ENCODE assay signal across 10 mouse cellular contexts in genomic region chr5:30014580-30014979, GRCm38 (mm10). TPM values are rescaled to one million over a fixed set of nuclear protein-coding genes. Genes with fewer than 3 reads are reported as not detected.
A peak's percentile ranks its signal among the peaks of the same experiment; 100 is the strongest.
DNase-seq lines count a peak whose midpoint lies in the region; ATAC-seq and TF ChIP-seq lines count a peak whose summit lies in the region.
"Had no signal": no experiment of that assay in that cellular context is flagged by ENCODE, and none has a peak within 500 bp of the region (broad histone marks: within the 10 kb centered on the region; RNA-seq: fewer than 3 reads in every experiment).

No protein-coding gene starts in this region.

- intact Hi-C loops in gastrocnemius, postnatal 14 days (cut with DNase I; ENCODE audit: low total_unique reads) = loop anchor here (10.0 kb wide), 1 partner anchor 190 kb away; no protein-coding TSS in a partner anchor

- POLR2A ChIA-PET in Patski (lab: Charles Lee) = interaction anchor here (1.7 kb wide), 1 partner anchor 190 kb away, joined by 4 read pairs; no protein-coding TSS in a partner anchor

- H3K27me3 ChIP-seq in liver, embryonic 14.5 days (ENCODE audit: control insufficient read depth, insufficient read depth, low read length) = no peaks in the 10 kb centered on the region
- H3K27me3 ChIP-seq in liver, embryonic 12.5 days (replicated peaks) = no peaks in the 10 kb centered on the region
- H3K27me3 ChIP-seq in Patski = no peaks in the 10 kb centered on the region

- no peak for TF ChIP-seq EP300 in liver, embryonic 14.5 days (IDR thresholded peaks at IDR 0.05; ENCODE audit: low read depth)

- peaks cover 0 to 4% of the 10 kb centered on the region in 2 experiments; a peak in 1 of 4 replicates for H3K4me1 ChIP-seq in liver, embryonic 14.5 days (replicated peaks; ENCODE audit: control insufficient read depth in 2 of 2, insufficient read depth in 2 of 2, low read length in 1 of 2)
- H3K4me1 ChIP-seq in liver, embryonic 12.5 days = no peaks in the 10 kb centered on the region; the same call in 1 of the 2 replicates

- H3K9me3 ChIP-seq in liver, embryonic 14.5 days (ENCODE audit: control insufficient read depth, low read length) = no peaks in the 10 kb centered on the region
- H3K9me3 ChIP-seq in liver, embryonic 12.5 days (replicated peaks) = no peaks in the 10 kb centered on the region

- in situ Hi-C loops in Patski (cut with MboI; ENCODE audit: low pct_unique_long_range_greater_than_20kb) = loop anchor here (5.0 kb wide), 1 partner anchor 182 kb away; no protein-coding TSS in a partner anchor

- H3K4me2 ChIP-seq in liver, embryonic 14.5 days (ENCODE audit: low read depth) = no peak overlapping the region
- no peak overlapping the region for H3K4me2 ChIP-seq in liver, embryonic 12.5 days

- WGBS in liver, embryonic 14.5 days (ENCODE audit: insufficient replicate concordance) = 22% methylated on average over 2 of the region's 2 CpGs
- 28% methylated on average over 2 of the region's 2 CpGs for WGBS in liver, embryonic 12.5 days (ENCODE audit: insufficient replicate concordance)

- CTCF ChIA-PET in Patski (lab: Charles Lee) = interaction anchor here (0.7 to 4.1 kb wide), 6 partner anchors 8 to 198 kb away, joined by 3 to 30 read pairs (median 4); no protein-coding TSS in a partner anchor

- no peak overlapping the region for H3K9ac ChIP-seq in liver, embryonic 14.5 days (replicated peaks)
- H3K9ac ChIP-seq in liver, embryonic 12.5 days = no peak overlapping the region

- no peak for ATAC-seq in liver, embryonic 14.5 days (ENCODE audit: insufficient read depth)
- no peak for ATAC-seq in liver, embryonic 12.5 days
- ATAC-seq in Patski = no peak

- H3K36me3 ChIP-seq in liver, embryonic 14.5 days (replicated peaks; ENCODE audit: control insufficient read depth, insufficient read depth, low read depth) = no peaks in the 10 kb centered on the region
- no peaks in the 10 kb centered on the region for H3K36me3 ChIP-seq in liver, embryonic 12.5 days

- H3K4me3 ChIP-seq in liver, embryonic 14.5 days (ENCODE audit: insufficient read depth in 1 of 2, low read depth in 2 of 2, low read length in 2 of 2) = no peak overlapping the region
- H3K4me3 ChIP-seq in liver, embryonic 12.5 days = no peak overlapping the region

- peak; percentile 47; the same call in 1 of the 2 replicates for TF ChIP-seq CTCF in liver, embryonic 14.5 days (IDR thresholded peaks at IDR 0.05; ENCODE audit: low read depth)
- peak; percentile 62 for TF ChIP-seq CTCF in Patski (IDR thresholded peaks at IDR 0.05)

- peak; percentile 8 for DNase-seq in gastrocnemius, adult 18-20 months (ENCODE audit: low spot score)
- no peak for DNase-seq in gastrocnemius, postnatal 14 days
- peak in 1 of 3 experiments; percentile 14 for DNase-seq in liver, embryonic 14.5 days (ENCODE audit: low read depth in 3 of 3, low spot score in 3 of 3)
- DNase-seq in Patski (ENCODE audit: low read depth, low spot score) = no peak
- peak; percentile 78 for DNase-seq in lung, postnatal 36 days
- DNase-seq in testis, postnatal 10 days (ENCODE audit: low spot score) = no peak
- DNase-seq in spleen, postnatal 14 days (ENCODE audit: low spot score in 2 of 2) = no peak

- no peak overlapping the region for H3K27ac ChIP-seq in liver, embryonic 14.5 days
- H3K27ac ChIP-seq in liver, embryonic 12.5 days = no peak overlapping the region

RNA-seq across cellular contexts. Expression of gene Il6, which starts 1.7 kb away (rescaled TPM):
- under 1 TPM in 1 of 2 experiments, not detected in 1; 0.39 TPM for total RNA-seq in gastrocnemius, adult 18-20 months (2021)
- not detected for total RNA-seq in gastrocnemius, postnatal 14 days (2021)
- polyA plus RNA-seq in liver, embryonic 14.5 days (2012; rRNA removed) = 0.03 and 0.10 TPM in 2 replicates
- polyA plus RNA-seq in liver, embryonic 14.5 days (2014; fragmentation: Nextera tagmentation; extraction: Ambion mirVana) = 0.25 and 0.49 TPM in 2 replicates
- 0.11 and 0.22 TPM in 2 replicates for polyA plus RNA-seq in liver, embryonic 12.5 days (2016; fragmentation: Nextera tagmentation; extraction: Ambion mirVana)
- 0.08 TPM for polyA plus RNA-seq in Patski (2021)
- total RNA-seq: adrenal gland, postnatal 36 days had no signal
- polyA plus RNA-seq: neural tube, embryonic 11.5 days had no signal

RNA-seq across cellular contexts. Expression of gene Tyms, which starts 58.8 kb away (rescaled TPM):
- 1 to 10 TPM in 1 of 2 experiments, under 1 TPM in 1; 0.39 to 2.2 TPM for total RNA-seq in gastrocnemius, adult 18-20 months (2021)
- 1 to 10 TPM; 6.9 to 7.7 TPM for total RNA-seq in gastrocnemius, postnatal 14 days (2021)
- 38.1 and 119 TPM in 2 replicates for polyA plus RNA-seq in liver, embryonic 14.5 days (2012; rRNA removed)
- polyA plus RNA-seq in liver, embryonic 14.5 days (2014; fragmentation: Nextera tagmentation; extraction: Ambion mirVana) = 252 and 265 TPM in 2 replicates
- polyA plus RNA-seq in liver, embryonic 12.5 days (2016; fragmentation: Nextera tagmentation; extraction: Ambion mirVana) = 278 and 289 TPM in 2 replicates
- 94.3 TPM for polyA plus RNA-seq in Patski (2021)

Comparison
In these comparisons a context has a peak if more than half of its experiments do, and no peak if none do; other contexts are left out.
1. DNase-seq: peak in gastrocnemius, adult 18-20 months (single experiment) and lung, postnatal 36 days (single experiment); none in gastrocnemius, postnatal 14 days (single experiment), Patski (single experiment), testis, postnatal 10 days (single experiment) and spleen, postnatal 14 days (0 of 2).